Mouse (Mus musculus) forebrain, embryonic 10.5 days (tissue): ENCODE measurements around the gene Cryge. TPM values are rescaled to one million over a fixed set of nuclear protein-coding genes. Genes with fewer than 3 reads are reported as not detected.

ENCODE experiments used
- DNase-seq: peaks from one replicate; pipeline ENCODE4 v3.0.0-alpha.2; 2017; ENCODE audit warnings: low spot score; ENCODE audit errors: extremely low spot score
- H3K27ac ChIP-seq: fragments of 300-500 bp; sonication (generic); 2 replicates; pipeline ENCODE4 v1.5.1; 2016; ENCODE audit warnings: mild to moderate bottlenecking
- H3K27me3 ChIP-seq: fragments of 300-500 bp; sonication (generic); 2 replicates; pipeline ENCODE4 v1.6.1; 2016; ENCODE audit warnings: mild to moderate bottlenecking; ENCODE audit not compliant: poor library complexity, severe bottlenecking
- H3K36me3 ChIP-seq: fragments of 300-500 bp; sonication (generic); replicated peaks from 2 replicates; pipeline ENCODE4 v1.6.1; 2016; ENCODE audit warnings: mild to moderate bottlenecking, moderate library complexity
- H3K4me1 ChIP-seq: fragments of 300-500 bp; sonication (generic); 2 replicates; pipeline ENCODE4 v1.6.1; 2016
- H3K4me3 ChIP-seq: fragments of 300-500 bp; sonication (generic); 2 replicates; pipeline ENCODE4 v1.5.1; 2016; ENCODE audit warnings: mild to moderate bottlenecking, moderate library complexity
- H3K9me3 ChIP-seq: fragments of 300-500 bp; sonication (generic); 2 replicates; pipeline ENCODE4 v1.6.1; 2016; ENCODE audit warnings: mild to moderate bottlenecking, moderate library complexity
- WGBS: fragments of 180-500 bp; shearing (Covaris S2); methylation state at CpG from one replicate; pipeline ENCODE4 v1.1.7; 2016; 5-methylcytosine and 5-hydroxymethylcytosine counted together
- polyA plus RNA-seq: library from polyadenylated mRNA; unstranded; fragments of >200 nt; fragmentation: Nextera tagmentation; extraction: Ambion mirVana; gene quantifications from 2 replicates; pipeline ENCODE4 v1.2.1, GENCODE M21; 2016

Cryge gene
- polyA plus RNA-seq, 1 experiment from 2014 or later = 2.0 TPM

GRCm38 (mm10) chr1:65004526-65004925 lies 46.4 kb downstream of the Cryge start:
- WGBS = 87% methylated on average over 4 of the region's 4 CpGs
- H3K9me3 ChIP-seq = no peaks in the 10 kb centered on the region
- no peaks in the 10 kb centered on the region for H3K27me3 ChIP-seq
- H3K27ac ChIP-seq = no peak overlapping the region
- no peak for DNase-seq
- no peak overlapping the region for H3K4me3 ChIP-seq
- H3K36me3 ChIP-seq = no peaks in the 10 kb centered on the region
- H3K4me1 ChIP-seq = 0 out of 2 replicates have a peak, but pooled peaks cover 3% of the 10 kb centered on the region

Other genes with a start within 250 kb of the Cryge start
- gene Plekhm3, start 94.3 kb downstream of the Cryge start, polyA plus RNA-seq = 6.2 and 7.2 TPM in 2 replicates
- 0.22 and 0.37 TPM in 2 replicates for gene Akr1cl, start 18.4 kb downstream of the Cryge start, polyA plus RNA-seq
- not detected in 2 replicates for gene Crygd, start 12.3 kb upstream of the Cryge start, polyA plus RNA-seq
- 0.37 and 0.64 TPM in 2 replicates for gene Crygc, start 22.5 kb upstream of the Cryge start, polyA plus RNA-seq
- not detected in 2 replicates for gene Crygb, start 31.1 kb upstream of the Cryge start, polyA plus RNA-seq
- not detected in 2 replicates for gene Cryga, start 52.2 kb upstream of the Cryge start, polyA plus RNA-seq
- gene Gm28845, start 68.4 kb upstream of the Cryge start, polyA plus RNA-seq = not detected in 2 replicates
- 0.14 and 0.25 TPM in 2 replicates for gene D630023F18Rik, start 72.1 kb upstream of the Cryge start, polyA plus RNA-seq
- 245 and 249 TPM in 2 replicates for gene Idh1, start 135.4 kb upstream of the Cryge start, polyA plus RNA-seq
- 13.1 and 16.3 TPM in 2 replicates for gene Pikfyve, start 135.5 kb upstream of the Cryge start, polyA plus RNA-seq
- gene Pth2r, start 230.9 kb upstream of the Cryge start, polyA plus RNA-seq = 0.38 and 0.54 TPM in 2 replicates